Mouse (Mus musculus) limb, embryonic 12.5 days (tissue): ENCODE data around the gene Celsr1. TPM values are rescaled to one million over a fixed set of nuclear protein-coding genes. Genes with fewer than 3 reads are reported as not detected.
A peak's percentile ranks its signal among the peaks of the same experiment; 100 is the strongest.
"Not testable (repeated sequence)": the region's sequence is repeated elsewhere in the genome, so short reads cannot be mapped to it uniquely, and the experiment has no call there.

ENCODE experiments used
- ATAC-seq: fragments of 200-750 bp; cut with Nextera tagmentation; 2 replicates; pipeline ENCODE4 v1.8.0; 2017; ENCODE audit warnings: low read depth, moderate TSS enrichment; ENCODE audit not compliant: insufficient number of reproducible peaks, insufficient read depth, low FRiP score, low TSS enrichment
- H3K27ac ChIP-seq: fragments of 300-500 bp; sonication (generic); 2 replicates; pipeline ENCODE4 v1.5.1; 2016; ENCODE audit warnings: mild to moderate bottlenecking, moderate library complexity
- H3K27me3 ChIP-seq: fragments of 300-500 bp; sonication (generic); 2 replicates; pipeline ENCODE4 v1.6.1; 2016; ENCODE audit warnings: mild to moderate bottlenecking, moderate library complexity
- H3K36me3 ChIP-seq: fragments of 300-500 bp; sonication (generic); 2 replicates; pipeline ENCODE4 v1.6.1; 2016; ENCODE audit warnings: mild to moderate bottlenecking, moderate library complexity
- H3K4me1 ChIP-seq: fragments of 300-500 bp; sonication (generic); replicated peaks from 2 replicates; pipeline ENCODE4 v1.6.1; 2016
- H3K4me2 ChIP-seq: fragments of 300-500 bp; sonication (generic); 2 replicates; pipeline ENCODE4 v1.6.1; 2016; ENCODE audit warnings: mild to moderate bottlenecking, moderate library complexity
- H3K4me3 ChIP-seq: fragments of 300-500 bp; sonication (generic); replicated peaks from 2 replicates; pipeline ENCODE4 v1.5.1; 2016; ENCODE audit warnings: mild to moderate bottlenecking
- H3K9ac ChIP-seq: fragments of 300-500 bp; sonication (generic); replicated peaks from 2 replicates; pipeline ENCODE4 v1.6.1; 2016; ENCODE audit warnings: mild to moderate bottlenecking, moderate library complexity
- H3K9me3 ChIP-seq: fragments of 300-500 bp; sonication (generic); 2 replicates; pipeline ENCODE4 v1.6.1; 2016; ENCODE audit warnings: mild to moderate bottlenecking, moderate library complexity
- WGBS: fragments of 180-500 bp; shearing (Covaris S2); methylation state at CpG from one replicate; pipeline ENCODE4 v1.1.7; 2016; 5-methylcytosine and 5-hydroxymethylcytosine counted together
- polyA plus RNA-seq: library from polyadenylated mRNA; unstranded; fragments of >200 nt; fragmentation: Nextera tagmentation; extraction: Ambion mirVana; gene quantifications from 2 replicates; pipeline ENCODE4 v1.2.1, GENCODE M21; 2016

Gene Celsr1
- polyA plus RNA-seq, 1 experiment from 2014 or later, result 1.9 TPM

GRCm38 (mm10) chr15:85885606-85886005 lies 148.0 kb downstream of the Celsr1 start:
- Histone ChIP-seq H3K27me3 (no peaks in the 10 kb centered on the region), H3K4me1 (no peaks in the 10 kb centered on the region), H3K36me3 (peaks cover 77% of the 10 kb centered on the region), H3K4me3 (no peak overlapping the region), H3K4me2 (no peak overlapping the region), H3K9me3 (no peaks in the 10 kb centered on the region), H3K27ac (no peak overlapping the region), H3K9ac (no peak overlapping the region)
- WGBS, result 84% methylated on average over 5 of the region's 5 CpGs
- no peak for ATAC-seq

- peak overlapping the region; percentile 84 for H3K9ac ChIP-seq
- ATAC-seq, result 0 out of 2 replicates have a peak, but pooled peaks have one; percentile 4
- peak overlapping the region; percentile 78 for H3K4me3 ChIP-seq
- H3K9me3 ChIP-seq, result no peaks in the 10 kb centered on the region
- H3K4me1 ChIP-seq, result peaks cover 10% of the 10 kb centered on the region
- H3K27me3 ChIP-seq, result no peaks in the 10 kb centered on the region
- WGBS, result 2% methylated on average over 18 of the region's 18 CpGs
- peaks cover 57% of the 10 kb centered on the region for H3K36me3 ChIP-seq
- peak overlapping the region; percentile 80 for H3K27ac ChIP-seq
- H3K4me2 ChIP-seq, result peak overlapping the region; percentile 89
These were observed 154.1 kb downstream of the Celsr1 start for GRCm38 (mm10) chr15:85879498-85879895.

- H3K27ac ChIP-seq, result peak within 1 kb of the TSS; percentile 80
- no peaks in the 10 kb centered on the region for H3K9me3 ChIP-seq
- peak; percentile 91 for ATAC-seq
- H3K4me2 ChIP-seq, result peak within 1 kb of the TSS; percentile 89
- under 1% methylated on average over 44 of the region's 50 CpGs for WGBS
- H3K4me1 ChIP-seq, result peaks cover 10% of the 10 kb centered on the region
- no peaks in the 10 kb centered on the region for H3K27me3 ChIP-seq
- H3K36me3 ChIP-seq, result peaks cover 57% of the 10 kb centered on the region
- peak within 1 kb of the TSS; percentile 84 for H3K9ac ChIP-seq
- H3K4me3 ChIP-seq, result peak within 1 kb of the TSS; percentile 78
These were observed 154.6 kb downstream of the Celsr1 start, which contains the start of gene Trmu for GRCm38 (mm10) chr15:85878848-85879497. Gene Trmu, plus strand, starts transcription at chr15:85879312.

GRCm38 (mm10) chr15:85877336-85877735 lies 156.2 kb downstream of the Celsr1 start:
- ATAC-seq, result no peak
- Histone ChIP-seq H3K4me3 (no peak overlapping the region), H3K9ac (no peak overlapping the region), H3K36me3 (peaks cover 57% of the 10 kb centered on the region), H3K9me3 (no peaks in the 10 kb centered on the region), H3K4me1 (peaks cover 10% of the 10 kb centered on the region), H3K27me3 (no peaks in the 10 kb centered on the region), H3K27ac (no peak overlapping the region), H3K4me2 (no peak overlapping the region)
- whole genome bisulfite sequencing, result 90% methylated on average over 7 of the region's 7 CpGs

- whole genome bisulfite sequencing, result 54% methylated on average over 6 of the region's 6 CpGs
- 0 out of 2 replicates have a peak overlapping the region, but pooled peaks have one; percentile 23 for H3K9ac ChIP-seq
These were observed 165.9 kb downstream of the Celsr1 start for GRCm38 (mm10) chr15:85867696-85868095.

GRCm38 (mm10) chr15:85865913-85866312 lies 167.7 kb downstream of the Celsr1 start:
- not testable (repeated sequence) for H3K4me1 ChIP-seq, H3K9ac ChIP-seq, H3K9me3 ChIP-seq, H3K27ac ChIP-seq, H3K27me3 ChIP-seq, H3K4me2 ChIP-seq, H3K4me3 ChIP-seq, ATAC-seq
- H3K36me3 ChIP-seq, result peaks cover 91% of the 10 kb centered on the region
- WGBS, result 95% methylated on average over 7 of the region's 7 CpGs

More at GRCm38 (mm10) chr15:85867696-85868095, 165.9 kb downstream of the Celsr1 start:
- Histone ChIP-seq H3K27me3 (no peaks in the 10 kb centered on the region), H3K4me2 (no peak overlapping the region), H3K9me3 (no peaks in the 10 kb centered on the region), H3K4me3 (no peak overlapping the region), H3K36me3 (peaks cover 99% of the 10 kb centered on the region), H3K4me1 (no peaks in the 10 kb centered on the region), H3K27ac (no peak overlapping the region)
- ATAC-seq, result no peak

GRCm38 (mm10) chr15:85859490-85860031 lies 174.0 kb downstream of the Celsr1 start, which contains the start of gene Gtse1:
Gene Gtse1, plus strand, starts transcription at chr15:85859745.
- Histone ChIP-seq H3K27ac (peak within 1 kb of the TSS; percentile 56; the same call in 1 of the 2 replicates), H3K9ac (peak within 1 kb of the TSS; percentile 77), H3K4me3 (peak within 1 kb of the TSS; percentile 78), H3K27me3 (no peaks in the 10 kb centered on the region), H3K9me3 (no peaks in the 10 kb centered on the region), H3K4me1 (peaks cover 19% of the 10 kb centered on the region), H3K36me3 (peaks cover 32% of the 10 kb centered on the region), H3K4me2 (peak within 1 kb of the TSS; percentile 76)
- peak; percentile 95 for ATAC-seq
- under 1% methylated on average over 42 of the region's 42 CpGs for WGBS

- Histone ChIP-seq H3K4me2 (peak overlapping the region; percentile 76), H3K27ac (peak overlapping the region; percentile 1; the same call in 1 of the 2 replicates)
- no peak for ATAC-seq
These were observed 174.5 kb downstream of the Celsr1 start for GRCm38 (mm10) chr15:85858980-85859489.

GRCm38 (mm10) chr15:85851656-85852392 lies 181.8 kb downstream of the Celsr1 start:
- WGBS, result 79% methylated on average over 12 of the region's 12 CpGs

More at GRCm38 (mm10) chr15:85858980-85859489, 174.5 kb downstream of the Celsr1 start:
- peaks cover 19% of the 10 kb centered on the region for H3K4me1 ChIP-seq
- peaks cover 26% of the 10 kb centered on the region for H3K36me3 ChIP-seq
- H3K9ac ChIP-seq, result peak overlapping the region; percentile 60
- no peaks in the 10 kb centered on the region for H3K27me3 ChIP-seq
- no peaks in the 10 kb centered on the region for H3K9me3 ChIP-seq
- 11% methylated on average over 15 of the region's 15 CpGs for WGBS
- H3K4me3 ChIP-seq, result peak overlapping the region; percentile 78

More at GRCm38 (mm10) chr15:85851656-85852392, 181.8 kb downstream of the Celsr1 start:
- no peaks in the 10 kb centered on the region for H3K9me3 ChIP-seq
- H3K4me1 ChIP-seq, result no peaks in the 10 kb centered on the region
- no peak overlapping the region for H3K4me2 ChIP-seq
- H3K27ac ChIP-seq, result no peak overlapping the region
- no peaks in the 10 kb centered on the region for H3K27me3 ChIP-seq
- no peak overlapping the region for H3K9ac ChIP-seq
- peaks cover under 1% of the 10 kb centered on the region; the same call in 1 of the 2 replicates for H3K36me3 ChIP-seq
- no peak overlapping the region for H3K4me3 ChIP-seq
- ATAC-seq, result no peak
